Mouse (Mus musculus) testis, adult 2 months (tissue): Measurements from ENCODE around the gene Zfp523.

Experiments
- CTCF ChIP-seq: fragments of 200-500 bp; IDR thresholded peaks from 2 replicates; pipeline ENCODE4 v1.5.1; 2012; ENCODE audit warnings: low read depth, mild to moderate bottlenecking, inconsistent platforms, low read length, moderate library complexity; ENCODE audit not compliant: control insufficient read depth, insufficient read depth, insufficient replicate concordance
- POLR2A ChIP-seq: fragments of 200-500 bp; IDR thresholded peaks from 2 replicates; pipeline ENCODE4 v1.6.1; 2012; ENCODE audit warnings: low read depth, mild to moderate bottlenecking, inconsistent platforms, low read length, moderate library complexity; ENCODE audit not compliant: control insufficient read depth

- TF ChIP-seq POLR2A (peak; percentile 51; the same call in 1 of the 2 replicates), CTCF (no peak)
Measured at GRCm38 (mm10) chr17:28176775-28177539, at the start of gene Zfp523.
